Comparison of ENCODE assay signal across 1 mouse cellular context in the genomic region with DNA sequence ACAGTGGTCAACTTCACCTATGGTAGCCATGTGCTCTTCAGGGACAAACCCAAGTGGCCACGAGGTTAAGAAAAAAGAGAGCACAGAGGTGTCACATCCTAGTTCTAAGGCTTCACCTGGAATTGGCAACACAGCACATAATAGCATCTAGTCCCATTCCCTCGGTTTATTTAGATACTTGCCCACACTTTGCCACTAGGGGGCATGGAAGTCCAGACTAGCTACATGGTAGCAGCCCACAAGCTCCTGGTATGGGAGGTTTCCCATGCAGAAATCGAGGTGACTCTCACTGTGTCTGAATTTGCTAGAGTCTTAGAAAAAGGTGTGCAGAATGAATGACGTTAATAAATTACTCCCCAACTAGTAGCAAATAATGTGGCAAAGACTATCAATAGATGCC.
A peak's percentile ranks its signal among the peaks of the same experiment; 100 is the strongest.
TF ChIP-seq lines count a peak whose summit lies in the region.

No protein-coding gene starts in this region.

TF ChIP-seq in MEL, 35 proteins besides CTCF, POLR2A, EP300 and RAD21 (continued from another document):
- TF ChIP-seq MXI1 (IDR thresholded peaks at IDR 0.05; ENCODE audit: low read depth, low read length): no peak
- peak; percentile 31; the same call in 1 of the 2 replicates for TF ChIP-seq SIN3A (IDR thresholded peaks at IDR 0.05; ENCODE audit: low read length)
- TF ChIP-seq ELF1 (IDR thresholded peaks at IDR 0.05; ENCODE audit: low read depth, low read length): no peak
- peak; percentile 8; the same call in 1 of the 2 replicates for TF ChIP-seq NELFE (IDR thresholded peaks at IDR 0.05; ENCODE audit: low read depth, low read length)
- TF ChIP-seq MYC (IDR thresholded peaks at IDR 0.05; ENCODE audit: low read depth, low read length): 0 out of 2 replicates have a peak, but pooled peaks have one; percentile 45
- TF ChIP-seq MAFK (IDR thresholded peaks at IDR 0.05; ENCODE audit: borderline replicate concordance, low read depth, low read length): no peak
- no peak for TF ChIP-seq MAZ (IDR thresholded peaks at IDR 0.05; ENCODE audit: low read depth, low read length)
- peak; percentile 94 for TF ChIP-seq ZC3H11A (IDR thresholded peaks at IDR 0.05; ENCODE audit: low read depth, low read length)
- TF ChIP-seq SMC3 (IDR thresholded peaks at IDR 0.05; ENCODE audit: low read depth, low read length): peak; percentile 97
